Mouse (Mus musculus) myocyte (in vitro differentiated cells): ENCODE results near the gene Hs6st3. TPM values are rescaled to one million over a fixed set of nuclear protein-coding genes. Genes with fewer than 3 reads are reported as not detected.

Source experiments
- H3K27me3 ChIP-seq: one replicate; pipeline ENCODE4 v1.6.1; 2011; ENCODE audit not compliant: control insufficient read depth, insufficient read depth, insufficient read length
- H3K36me3 ChIP-seq: one replicate; pipeline ENCODE4 v1.6.1; 2011; ENCODE audit not compliant: control insufficient read depth, insufficient read depth
- H3K4me2 ChIP-seq: one replicate; pipeline ENCODE4 v1.6.1; 2011; ENCODE audit warnings: low read depth, control low read depth
- H3K4me3 ChIP-seq: one replicate; pipeline ENCODE4 v1.5.1; 2011; ENCODE audit warnings: mild to moderate bottlenecking, control low read depth, moderate library complexity
- H3K79me2 ChIP-seq: one replicate; pipeline ENCODE4 v1.6.1; 2011; ENCODE audit not compliant: control insufficient read depth, insufficient read depth
- H3ac ChIP-seq: one replicate; pipeline ENCODE4 v1.6.1; 2011; ENCODE audit not compliant: control insufficient read depth, insufficient read length
- CEBPB ChIP-seq: IDR thresholded peaks from 2 replicates; pipeline ENCODE4 v1.6.1; 2011; ENCODE audit warnings: mild to moderate bottlenecking, moderate library complexity; ENCODE audit not compliant: poor library complexity, insufficient read depth, severe bottlenecking
- E2F4 ChIP-seq: IDR thresholded peaks from one replicate; pipeline ENCODE4 v1.6.1; 2011; ENCODE audit warnings: mild to moderate bottlenecking, control low read depth, moderate library complexity; ENCODE audit not compliant: insufficient read depth
- MAX ChIP-seq: IDR thresholded peaks from one replicate; pipeline ENCODE4 v1.6.1; 2011; ENCODE audit warnings: low read depth, mild to moderate bottlenecking, control low read depth
- MYOD1 ChIP-seq, 3 experiments: IDR thresholded peaks; one replicate each; pipeline ENCODE4 v1.6.1; 2011; ENCODE audit warnings: control low read depth in 2 of 3, low read depth in 2 of 3, mild to moderate bottlenecking in 2 of 3, moderate library complexity in 1 of 3; ENCODE audit not compliant: insufficient read length in 2 of 3, control insufficient read depth in 1 of 3
- MYOG ChIP-seq, 3 experiments: IDR thresholded peaks; one replicate each; pipeline ENCODE4 v1.6.1; 2011; ENCODE audit warnings: control low read depth in 2 of 3, low read depth in 2 of 3, mild to moderate bottlenecking in 2 of 3; ENCODE audit not compliant: insufficient read length in 2 of 3, control insufficient read depth in 1 of 3, insufficient read depth in 1 of 3
- POLR2A ChIP-seq: IDR thresholded peaks from one replicate; pipeline ENCODE4 v1.6.1; 2011; ENCODE audit warnings: low read depth, mild to moderate bottlenecking, control low read depth, moderate library complexity; ENCODE audit not compliant: insufficient read length
- POLR2AphosphoS2 ChIP-seq: IDR thresholded peaks from one replicate; pipeline ENCODE4 v1.6.1; 2011; ENCODE audit warnings: low read depth, control low read depth; ENCODE audit not compliant: insufficient read length
- REST ChIP-seq: IDR thresholded peaks from one replicate; pipeline ENCODE4 v1.6.1; 2011; ENCODE audit warnings: mild to moderate bottlenecking, control low read depth, moderate library complexity; ENCODE audit not compliant: insufficient read depth, insufficient read length
- SRF ChIP-seq: IDR thresholded peaks from one replicate; pipeline ENCODE4 v1.6.1; 2011; ENCODE audit warnings: low read depth; ENCODE audit not compliant: control insufficient read depth, insufficient read length
- TCF12 ChIP-seq: IDR thresholded peaks from one replicate; pipeline ENCODE4 v1.6.1; 2011; ENCODE audit warnings: mild to moderate bottlenecking, control low read depth; ENCODE audit not compliant: poor library complexity, insufficient read depth, severe bottlenecking
- TCF3 ChIP-seq: IDR thresholded peaks from one replicate; pipeline ENCODE4 v1.6.1; 2011; ENCODE audit warnings: low read depth, control low read depth; ENCODE audit not compliant: insufficient read length
- USF1 ChIP-seq: IDR thresholded peaks from one replicate; pipeline ENCODE4 v1.6.1; 2011; ENCODE audit warnings: low read depth, mild to moderate bottlenecking, control low read depth, moderate library complexity
- polyA plus RNA-seq: library from polyadenylated mRNA; unstranded; fragments of >200 nt; fragmentation: generic; extraction: Trizol; gene quantifications from one replicate; pipeline ENCODE4 v1.2.1, GENCODE M21; 2012; ENCODE audit warnings: missing spikeins

The Hs6st3 gene
- polyA plus RNA-seq, 1 experiment = not detected

DNA sequence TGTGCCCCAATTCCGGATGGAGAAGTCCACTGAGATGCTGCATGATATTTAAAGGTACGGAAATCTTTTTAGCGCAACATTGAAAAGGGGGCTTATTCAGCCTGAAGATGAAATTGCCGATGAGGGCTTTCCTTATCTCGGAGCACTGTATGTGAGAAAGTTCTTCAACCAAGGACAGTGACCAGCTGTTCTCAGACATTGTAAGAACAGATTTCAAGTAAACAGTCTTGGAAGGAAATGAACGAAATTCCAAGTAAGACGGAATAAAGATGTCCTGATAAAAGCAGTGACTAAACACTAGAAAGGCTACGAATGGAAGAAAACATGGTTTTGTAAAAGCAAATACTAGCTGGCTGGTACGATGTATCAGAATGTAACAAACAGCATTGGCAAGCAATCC is 338.4 kb downstream of the Hs6st3 start:
- Histone ChIP-seq H3ac (no peak overlapping the region), H3K79me2 (no peaks in the 10 kb centered on the region), H3K27me3 (no peaks in the 10 kb centered on the region), H3K4me2 (no peak overlapping the region), H3K36me3 (no peaks in the 10 kb centered on the region), H3K4me3 (no peak overlapping the region)
- no peak for TF ChIP-seq MYOG (IDR thresholded peaks at IDR 0.05; ENCODE audit: control insufficient read depth in 1 of 3, insufficient read depth in 1 of 3, insufficient read length in 2 of 3, low read depth in 2 of 3)
- no peak for TF ChIP-seq MAX
- TF ChIP-seq TCF3 = no peak
- no peak for TF ChIP-seq CEBPB
- TF ChIP-seq E2F4 = no peak
- no peak for TF ChIP-seq POLR2A
- no peak for TF ChIP-seq POLR2AphosphoS2
- TF ChIP-seq USF1 = no peak
- no peak for TF ChIP-seq REST
- no peak for TF ChIP-seq MYOD1 (IDR thresholded peaks at IDR 0.05; ENCODE audit: control insufficient read depth in 1 of 3, insufficient read length in 2 of 3, low read depth in 2 of 3)
- no peak for TF ChIP-seq SRF
- no peak for TF ChIP-seq TCF12

GRCm38 (mm10) chr14:119477836-119478235 is 339.7 kb downstream of the Hs6st3 start:
- Histone ChIP-seq H3ac (no peak overlapping the region), H3K79me2 (no peaks in the 10 kb centered on the region), H3K4me2 (no peak overlapping the region), H3K27me3 (no peaks in the 10 kb centered on the region), H3K36me3 (no peaks in the 10 kb centered on the region), H3K4me3 (no peak overlapping the region)
- TF ChIP-seq SRF (no peak), MYOG (IDR thresholded peaks at IDR 0.05; ENCODE audit: control insufficient read depth in 1 of 3, insufficient read depth in 1 of 3, insufficient read length in 2 of 3, low read depth in 2 of 3) (no peak), TCF3 (no peak), REST (no peak), MAX (no peak), E2F4 (no peak), TCF12 (no peak), POLR2A (no peak), MYOD1 (IDR thresholded peaks at IDR 0.05; ENCODE audit: control insufficient read depth in 1 of 3, insufficient read length in 2 of 3, low read depth in 2 of 3) (no peak), USF1 (no peak), CEBPB (no peak), POLR2AphosphoS2 (no peak)

GRCm38 (mm10) chr14:119488978-119489703 is 351.0 kb downstream of the Hs6st3 start:
- TF ChIP-seq MAX = no peak
- no peak for TF ChIP-seq MYOD1 (IDR thresholded peaks at IDR 0.05; ENCODE audit: control insufficient read depth in 1 of 3, insufficient read length in 2 of 3, low read depth in 2 of 3)
- TF ChIP-seq E2F4 = no peak
- TF ChIP-seq USF1 = no peak
- TF ChIP-seq CEBPB = no peak
- TF ChIP-seq SRF = no peak
- no peak for TF ChIP-seq TCF12
- no peak for TF ChIP-seq POLR2A
- no peak for TF ChIP-seq TCF3
- Histone ChIP-seq H3ac (no peak overlapping the region), H3K36me3 (no peaks in the 10 kb centered on the region), H3K79me2 (no peaks in the 10 kb centered on the region), H3K4me3 (no peak overlapping the region), H3K4me2 (no peak overlapping the region), H3K27me3 (no peaks in the 10 kb centered on the region)

DNA sequence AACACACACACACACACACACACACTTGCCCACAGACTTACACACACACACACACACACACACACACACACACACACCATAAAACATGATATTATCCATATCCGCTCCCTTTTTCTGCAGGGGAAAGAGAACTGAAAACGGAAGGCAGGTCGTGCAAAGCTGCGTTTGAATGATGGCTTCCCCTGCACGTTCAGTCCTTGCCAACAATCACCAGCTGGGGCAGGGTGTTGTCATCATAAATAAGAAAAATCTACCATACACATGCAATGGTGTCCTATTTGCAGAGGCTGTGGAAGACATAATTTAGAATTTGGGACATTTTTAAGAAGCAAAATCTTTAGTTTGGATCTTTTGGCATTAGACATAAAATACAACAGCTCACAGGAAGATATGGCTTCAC is 382.5 kb downstream of the Hs6st3 start:
- H3K4me3 ChIP-seq = no peak overlapping the region
- no peak overlapping the region for H3ac ChIP-seq
- H3K79me2 ChIP-seq = no peaks in the 10 kb centered on the region
- no peak overlapping the region for H3K4me2 ChIP-seq
- no peaks in the 10 kb centered on the region for H3K27me3 ChIP-seq
- H3K36me3 ChIP-seq = no peaks in the 10 kb centered on the region
- TF ChIP-seq E2F4 = no peak
- no peak for TF ChIP-seq CEBPB

GRCm38 (mm10) chr14:119521056-119521455 is 382.9 kb downstream of the Hs6st3 start:
- Histone ChIP-seq H3K4me3 (no peak overlapping the region), H3K36me3 (no peaks in the 10 kb centered on the region), H3K79me2 (no peaks in the 10 kb centered on the region), H3ac (no peak overlapping the region), H3K27me3 (no peaks in the 10 kb centered on the region), H3K4me2 (no peak overlapping the region)
- no peak for TF ChIP-seq USF1
- no peak for TF ChIP-seq REST
- TF ChIP-seq MAX = no peak
- TF ChIP-seq POLR2A = no peak
- TF ChIP-seq TCF12 = no peak
- no peak for TF ChIP-seq E2F4
- TF ChIP-seq POLR2AphosphoS2 = no peak
- no peak for TF ChIP-seq MYOD1 (IDR thresholded peaks at IDR 0.05; ENCODE audit: control insufficient read depth in 1 of 3, insufficient read length in 2 of 3, low read depth in 2 of 3)
- TF ChIP-seq CEBPB = no peak
- TF ChIP-seq SRF = no peak
- TF ChIP-seq TCF3 = no peak
- TF ChIP-seq MYOG (IDR thresholded peaks at IDR 0.05; ENCODE audit: control insufficient read depth in 1 of 3, insufficient read depth in 1 of 3, insufficient read length in 2 of 3, low read depth in 2 of 3) = no peak
